In genomic region chr9:78481423-78482331, GRCm38 (mm10) we compare ENCODE assay signal across 8 mouse cellular contexts. TPM values are rescaled to one million over a fixed set of nuclear protein-coding genes. Genes with fewer than 3 reads are reported as not detected.
A peak's percentile ranks its signal among the peaks of the same experiment; 100 is the strongest.
DNase-seq lines count a peak whose midpoint lies in the region; ATAC-seq and TF ChIP-seq lines count a peak whose summit lies in the region.

No protein-coding gene starts in this region.

- H3K9ac ChIP-seq in heart, embryonic 12.5 days = peak overlapping the region; percentile 100
- peak overlapping the region; percentile 100 for H3K9ac ChIP-seq in kidney, postnatal 0 days (ENCODE audit: low read depth, low read length)
- H3K9ac ChIP-seq in liver, embryonic 11.5 days (ENCODE audit: low read depth, low read length) = peak overlapping the region; percentile 100
- H3K9ac ChIP-seq in stomach, embryonic 14.5 days (replicated peaks; ENCODE audit: low read depth, low read length) = peak overlapping the region; percentile 100

- under 1% methylated on average over 70 of the region's 77 CpGs for WGBS in heart, embryonic 12.5 days
- WGBS in kidney, postnatal 0 days = under 1% methylated on average over 72 of the region's 77 CpGs
- WGBS in liver, embryonic 11.5 days = under 1% methylated on average over 75 of the region's 77 CpGs
- under 1% methylated on average over 67 of the region's 77 CpGs for WGBS in stomach, embryonic 14.5 days

- 0 out of 2 replicates have a peak, but pooled peaks have one; percentile 5 for TF ChIP-seq CTCF in kidney, postnatal 0 days (IDR thresholded peaks at IDR 0.05; ENCODE audit: low read depth)

- no peaks in the 10 kb centered on the region for H3K9me3 ChIP-seq in heart, embryonic 12.5 days (replicated peaks)
- H3K9me3 ChIP-seq in kidney, postnatal 0 days (replicated peaks; ENCODE audit: low read length) = no peaks in the 10 kb centered on the region
- H3K9me3 ChIP-seq in liver, embryonic 11.5 days (ENCODE audit: control insufficient read depth, low read length) = no peaks in the 10 kb centered on the region
- no peaks in the 10 kb centered on the region for H3K9me3 ChIP-seq in stomach, embryonic 14.5 days (ENCODE audit: control insufficient read depth, low read depth, low read length)

- peak overlapping the region; percentile 95 for H3K4me3 ChIP-seq in heart, embryonic 12.5 days
- H3K4me3 ChIP-seq in kidney, postnatal 0 days (replicated peaks; ENCODE audit: low read depth, low read length) = peak overlapping the region; percentile 99
- H3K4me3 ChIP-seq in liver, embryonic 11.5 days (ENCODE audit: low read depth, low read length) = peak overlapping the region; percentile 97
- peak overlapping the region; percentile 72 for H3K4me3 ChIP-seq in stomach, embryonic 14.5 days (ENCODE audit: low read depth, low read length)

- H3K27ac ChIP-seq in heart, embryonic 12.5 days (ENCODE audit: poor library complexity, severe bottlenecking) = peak overlapping the region; percentile 100
- peak overlapping the region; percentile 99 for H3K27ac ChIP-seq in kidney, postnatal 0 days
- peak overlapping the region; percentile 100 for H3K27ac ChIP-seq in liver, embryonic 11.5 days (ENCODE audit: low read depth, low read length)
- peak overlapping the region; percentile 99 for H3K27ac ChIP-seq in stomach, embryonic 14.5 days (ENCODE audit: low read length)

- peak overlapping the region; percentile 68 for H3K4me2 ChIP-seq in heart, embryonic 12.5 days
- peak overlapping the region; percentile 62 for H3K4me2 ChIP-seq in kidney, postnatal 0 days (ENCODE audit: low read length)
- H3K4me2 ChIP-seq in liver, embryonic 11.5 days = peak overlapping the region; percentile 75
- peak overlapping the region; percentile 58 for H3K4me2 ChIP-seq in stomach, embryonic 14.5 days (replicated peaks; ENCODE audit: low read depth, low read length)

- peak; percentile 69 for ATAC-seq in erythroid progenitor cell, adult 5-6 weeks (replicated peaks; ENCODE audit: low FRiP score, poor library complexity, severe bottlenecking)
- peak; percentile 96 for ATAC-seq in heart, embryonic 12.5 days (ENCODE audit: insufficient number of reproducible peaks, low FRiP score)
- ATAC-seq in kidney, postnatal 0 days (replicated peaks; ENCODE audit: low FRiP score, low read depth) = peak; percentile 99
- peak; percentile 94 for ATAC-seq in liver, embryonic 11.5 days (replicated peaks; ENCODE audit: low FRiP score)
- ATAC-seq in stomach, embryonic 14.5 days (ENCODE audit: insufficient number of reproducible peaks, insufficient read depth, low FRiP score, low read depth) = peak; percentile 98

- peaks cover 23% of the 10 kb centered on the region for H3K4me1 ChIP-seq in heart, embryonic 12.5 days (replicated peaks)
- peaks cover 8% of the 10 kb centered on the region for H3K4me1 ChIP-seq in kidney, postnatal 0 days (replicated peaks; ENCODE audit: insufficient read depth, low read length)
- peaks cover 11% of the 10 kb centered on the region for H3K4me1 ChIP-seq in liver, embryonic 11.5 days (replicated peaks; ENCODE audit: control insufficient read depth, insufficient read depth, low read length)
- H3K4me1 ChIP-seq in stomach, embryonic 14.5 days (ENCODE audit: control insufficient read depth, insufficient read depth, low read length) = peaks cover 8% of the 10 kb centered on the region; the same call in 1 of the 2 replicates

- DNase-seq in CD4-positive helper T cell, adult 2 months (ENCODE audit: low read depth, low spot score) = peak; percentile 95
- DNase-seq in brain, embryonic 18.5 days (ENCODE audit: low read depth, low spot score) = peak; percentile 98
- peak; percentile 100 for DNase-seq in kidney, postnatal 0 days (ENCODE audit: low spot score)
- peak; percentile 97 for DNase-seq in liver, embryonic 11.5 days (ENCODE audit: low spot score)
- peak; percentile 97 for DNase-seq in naive thymus-derived CD4-positive, alpha-beta T cell, adult 2 months (ENCODE audit: low read depth)

- H3K27me3 ChIP-seq in heart, embryonic 12.5 days (replicated peaks) = no peaks in the 10 kb centered on the region
- no peaks in the 10 kb centered on the region for H3K27me3 ChIP-seq in kidney, postnatal 0 days (ENCODE audit: insufficient read depth, low read length)
- no peaks in the 10 kb centered on the region for H3K27me3 ChIP-seq in liver, embryonic 11.5 days (replicated peaks; ENCODE audit: control insufficient read depth, insufficient read depth, low read length)
- no peaks in the 10 kb centered on the region for H3K27me3 ChIP-seq in stomach, embryonic 14.5 days (ENCODE audit: control insufficient read depth, insufficient read depth, low read length)

- H3K36me3 ChIP-seq in heart, embryonic 12.5 days = peaks cover 34% of the 10 kb centered on the region
- peaks cover 20% of the 10 kb centered on the region for H3K36me3 ChIP-seq in kidney, postnatal 0 days (ENCODE audit: insufficient read depth, low read length)
- H3K36me3 ChIP-seq in liver, embryonic 11.5 days (ENCODE audit: control insufficient read depth, insufficient read depth, low read length) = peaks cover 28% of the 10 kb centered on the region
- peaks cover 26% of the 10 kb centered on the region for H3K36me3 ChIP-seq in stomach, embryonic 14.5 days (ENCODE audit: control insufficient read depth, insufficient read depth, low read length)

RNA-seq across cellular contexts. Expression of gene Eef1a1, which starts 7.3 kb away (rescaled TPM):
- total RNA-seq in erythroid progenitor cell, adult 5-6 weeks (2015; ENCODE audit: low replicate concordance) = 4,196 and 4,552 TPM in 2 replicates
- total RNA-seq in erythroid progenitor cell, adult 5-6 weeks (2017; ENCODE audit: low replicate concordance) = 1,708 and 2,374 TPM in 2 replicates
- 2,772 and 2,882 TPM in 2 replicates for polyA plus RNA-seq in heart, embryonic 12.5 days (2016; fragmentation: Nextera tagmentation; extraction: Ambion mirVana)
- 4,583 and 4,728 TPM in 2 replicates for polyA plus RNA-seq in kidney, postnatal 0 days (2015; fragmentation: Nextera tagmentation; extraction: Ambion mirVana)
- 4,536 and 4,551 TPM in 2 replicates for polyA plus RNA-seq in liver, embryonic 11.5 days (2014; fragmentation: Nextera tagmentation; extraction: Ambion mirVana)
- 5,753 and 5,798 TPM in 2 replicates for polyA plus RNA-seq in stomach, embryonic 14.5 days (2014; fragmentation: Nextera tagmentation; extraction: Ambion mirVana)

RNA-seq across cellular contexts. Expression of gene Gm17324, which starts 33.1 kb away (rescaled TPM):
- not detected in 2 replicates for total RNA-seq in erythroid progenitor cell, adult 5-6 weeks (2015; ENCODE audit: low replicate concordance)
- total RNA-seq in erythroid progenitor cell, adult 5-6 weeks (2017; ENCODE audit: low replicate concordance) = 2.7 TPM in 1 of 2 replicates, not detected in the other
- 0.65 and 0.99 TPM in 2 replicates for polyA plus RNA-seq in heart, embryonic 12.5 days (2016; fragmentation: Nextera tagmentation; extraction: Ambion mirVana)
- polyA plus RNA-seq in kidney, postnatal 0 days (2015; fragmentation: Nextera tagmentation; extraction: Ambion mirVana) = 0.70 and 0.99 TPM in 2 replicates
- 0.96 and 1.2 TPM in 2 replicates for polyA plus RNA-seq in liver, embryonic 11.5 days (2014; fragmentation: Nextera tagmentation; extraction: Ambion mirVana)
- 0.80 and 0.90 TPM in 2 replicates for polyA plus RNA-seq in stomach, embryonic 14.5 days (2014; fragmentation: Nextera tagmentation; extraction: Ambion mirVana)

RNA-seq across cellular contexts. Expression of gene Mto1, which starts 33.7 kb away (rescaled TPM):
- total RNA-seq in erythroid progenitor cell, adult 5-6 weeks (2015; ENCODE audit: low replicate concordance) = 10.5 and 78.6 TPM in 2 replicates
- 28.7 and 34.8 TPM in 2 replicates for total RNA-seq in erythroid progenitor cell, adult 5-6 weeks (2017; ENCODE audit: low replicate concordance)
- polyA plus RNA-seq in heart, embryonic 12.5 days (2016; fragmentation: Nextera tagmentation; extraction: Ambion mirVana) = 26.8 and 28.8 TPM in 2 replicates
- polyA plus RNA-seq in kidney, postnatal 0 days (2015; fragmentation: Nextera tagmentation; extraction: Ambion mirVana) = 20.8 and 24.4 TPM in 2 replicates
- 43.0 and 44.4 TPM in 2 replicates for polyA plus RNA-seq in liver, embryonic 11.5 days (2014; fragmentation: Nextera tagmentation; extraction: Ambion mirVana)
- 24.6 and 27.1 TPM in 2 replicates for polyA plus RNA-seq in stomach, embryonic 14.5 days (2014; fragmentation: Nextera tagmentation; extraction: Ambion mirVana)

RNA-seq across cellular contexts. Expression of gene Cgas, which starts 38.6 kb away (rescaled TPM):
- 2.5 and 3.6 TPM in 2 replicates for total RNA-seq in erythroid progenitor cell, adult 5-6 weeks (2015; ENCODE audit: low replicate concordance)
- 1.1 and 4.0 TPM in 2 replicates for total RNA-seq in erythroid progenitor cell, adult 5-6 weeks (2017; ENCODE audit: low replicate concordance)
- polyA plus RNA-seq in heart, embryonic 12.5 days (2016; fragmentation: Nextera tagmentation; extraction: Ambion mirVana) = 0.68 and 0.82 TPM in 2 replicates
- 1.4 and 1.8 TPM in 2 replicates for polyA plus RNA-seq in kidney, postnatal 0 days (2015; fragmentation: Nextera tagmentation; extraction: Ambion mirVana)
- polyA plus RNA-seq in liver, embryonic 11.5 days (2014; fragmentation: Nextera tagmentation; extraction: Ambion mirVana) = 0.85 and 1.3 TPM in 2 replicates
- 2.7 and 3.3 TPM in 2 replicates for polyA plus RNA-seq in stomach, embryonic 14.5 days (2014; fragmentation: Nextera tagmentation; extraction: Ambion mirVana)

Comparison
In these comparisons a context has a peak if more than half of its experiments do, and no peak if none do; other contexts are left out.
1. Peak in every context shown above with its lines: DNase-seq, ATAC-seq, H3K4me3 ChIP-seq and H3K27ac ChIP-seq.